Mouse (Mus musculus): Measurements from ENCODE around the gene Adamts16.

Adamts16 gene

GRCm38 (mm10) chr13:70767462-70767861 lies 74.1 kb downstream of the Adamts16 start:
- peak; percentile 66 for DNase-seq (ENCODE audit: low read depth, low spot score)

- DNase-seq (ENCODE audit: low read depth, low spot score), result no peak
Measured at GRCm38 (mm10) chr13:70764682-70765081, 76.9 kb downstream of the Adamts16 start.

- no peak for DNase-seq (ENCODE audit: low read depth, low spot score)
Measured at GRCm38 (mm10) chr13:70762586-70762985, 79.0 kb downstream of the Adamts16 start.

DNA sequence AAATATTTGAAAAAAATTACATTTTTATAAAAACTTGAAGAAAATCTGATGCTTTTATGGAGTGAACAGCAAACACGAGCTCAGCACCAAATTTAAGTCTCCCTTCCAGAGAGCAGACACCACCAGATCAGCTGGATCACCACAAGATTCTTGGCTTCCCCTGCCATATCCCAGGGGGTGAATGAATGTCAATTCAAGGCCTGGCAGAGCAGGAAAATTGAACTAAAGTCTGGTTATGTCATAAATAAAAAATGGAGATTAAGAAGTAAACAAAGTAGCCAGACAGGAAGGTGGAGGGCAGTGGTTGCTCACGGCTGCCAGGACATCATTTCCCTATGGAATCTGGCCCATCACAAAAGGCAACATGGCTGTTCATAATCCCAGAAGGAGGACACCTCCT lies 80.3 kb downstream of the Adamts16 start:
- DNase-seq (ENCODE audit: low read depth, low spot score), result no peak

- DNase-seq (ENCODE audit: low read depth, low spot score), result peak; percentile 30
Measured at GRCm38 (mm10) chr13:70760186-70760585, 81.4 kb downstream of the Adamts16 start.

DNA sequence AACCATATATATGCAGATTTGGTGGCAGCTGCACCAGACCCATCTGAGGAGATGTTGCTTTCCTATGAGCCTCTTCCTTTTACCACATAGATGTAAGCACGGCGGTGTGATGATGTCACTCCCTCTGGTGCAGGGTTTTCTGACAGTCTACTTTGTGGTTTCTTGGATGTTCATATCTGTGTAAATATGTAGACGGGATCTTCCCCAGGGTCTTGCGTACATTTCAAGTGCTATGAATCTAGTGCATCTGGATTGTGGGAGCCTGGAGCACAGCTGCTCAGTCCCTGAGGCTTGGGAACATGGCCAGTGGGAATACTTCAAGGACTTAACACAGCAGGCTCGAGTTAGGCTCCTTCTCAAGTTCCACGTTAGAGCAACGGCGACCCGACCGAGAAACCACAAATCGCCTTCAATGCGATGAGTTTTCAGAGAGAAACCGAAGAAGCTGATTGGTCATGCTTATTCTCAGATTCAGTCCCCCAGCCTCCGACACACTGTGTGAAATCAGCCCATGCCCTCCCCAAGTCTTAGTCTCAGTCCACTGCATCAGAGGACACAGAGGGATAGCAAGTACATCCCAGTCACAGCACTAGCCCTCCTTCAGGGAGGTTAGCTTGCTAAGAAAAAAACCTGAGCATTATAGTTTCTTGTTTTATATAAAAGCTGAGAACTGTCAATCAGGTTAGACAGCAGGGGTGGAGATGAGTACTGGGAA lies 95.2 kb downstream of the Adamts16 start:
- no peak for DNase-seq (ENCODE audit: low read depth, low spot score)

DNA sequence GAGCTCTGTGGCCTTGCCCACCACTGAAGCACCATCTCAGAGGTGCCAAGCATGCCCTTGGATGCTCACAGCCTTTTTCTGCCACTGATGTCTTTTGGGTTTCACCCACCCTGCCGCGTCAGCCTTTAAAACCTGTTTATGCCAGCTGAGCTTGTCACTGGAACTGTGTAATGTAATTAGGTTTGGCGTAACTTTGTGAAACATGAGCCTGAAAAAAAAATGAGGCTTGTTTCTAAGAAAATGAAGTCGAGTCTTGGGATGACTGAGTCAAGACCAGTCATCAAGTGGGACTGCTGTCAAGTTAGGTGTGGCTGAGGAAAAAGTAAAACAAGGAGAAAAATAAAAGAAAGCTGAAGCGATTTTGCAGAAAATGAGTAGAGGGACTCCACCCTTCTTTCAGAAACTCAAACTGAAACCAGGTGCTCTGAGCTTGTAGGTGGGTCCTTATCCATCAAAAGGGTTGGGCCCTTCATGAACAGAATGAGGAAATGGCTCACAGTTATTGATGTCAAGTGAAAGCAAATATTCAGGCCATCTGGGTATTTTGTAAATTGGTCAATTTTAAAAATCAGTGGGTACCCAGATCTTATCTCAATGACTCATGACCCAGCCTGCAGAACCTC lies 97.1 kb downstream of the Adamts16 start:
- no peak for DNase-seq (ENCODE audit: low read depth, low spot score)

DNA sequence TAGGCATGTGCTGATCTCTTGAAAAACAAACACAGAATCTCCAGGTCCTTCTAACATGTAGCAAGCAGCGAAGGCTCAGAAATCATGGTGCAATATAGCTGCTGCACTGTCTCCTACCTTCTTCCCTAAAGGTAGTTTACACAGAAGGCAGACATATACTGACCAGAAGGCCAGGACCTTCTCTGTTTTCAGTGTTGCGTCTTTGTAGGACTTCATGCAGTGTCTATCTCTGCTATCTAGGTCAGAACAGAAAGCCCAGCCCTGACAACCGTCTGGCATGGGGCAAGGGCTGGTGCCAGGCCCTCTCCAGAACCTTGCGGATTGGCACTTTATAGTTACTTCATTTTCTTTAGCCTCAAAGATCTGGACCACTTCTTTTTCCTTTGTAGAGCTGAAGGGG lies 98.9 kb downstream of the Adamts16 start:
- peak; percentile 43 for DNase-seq (ENCODE audit: low read depth, low spot score)

DNA sequence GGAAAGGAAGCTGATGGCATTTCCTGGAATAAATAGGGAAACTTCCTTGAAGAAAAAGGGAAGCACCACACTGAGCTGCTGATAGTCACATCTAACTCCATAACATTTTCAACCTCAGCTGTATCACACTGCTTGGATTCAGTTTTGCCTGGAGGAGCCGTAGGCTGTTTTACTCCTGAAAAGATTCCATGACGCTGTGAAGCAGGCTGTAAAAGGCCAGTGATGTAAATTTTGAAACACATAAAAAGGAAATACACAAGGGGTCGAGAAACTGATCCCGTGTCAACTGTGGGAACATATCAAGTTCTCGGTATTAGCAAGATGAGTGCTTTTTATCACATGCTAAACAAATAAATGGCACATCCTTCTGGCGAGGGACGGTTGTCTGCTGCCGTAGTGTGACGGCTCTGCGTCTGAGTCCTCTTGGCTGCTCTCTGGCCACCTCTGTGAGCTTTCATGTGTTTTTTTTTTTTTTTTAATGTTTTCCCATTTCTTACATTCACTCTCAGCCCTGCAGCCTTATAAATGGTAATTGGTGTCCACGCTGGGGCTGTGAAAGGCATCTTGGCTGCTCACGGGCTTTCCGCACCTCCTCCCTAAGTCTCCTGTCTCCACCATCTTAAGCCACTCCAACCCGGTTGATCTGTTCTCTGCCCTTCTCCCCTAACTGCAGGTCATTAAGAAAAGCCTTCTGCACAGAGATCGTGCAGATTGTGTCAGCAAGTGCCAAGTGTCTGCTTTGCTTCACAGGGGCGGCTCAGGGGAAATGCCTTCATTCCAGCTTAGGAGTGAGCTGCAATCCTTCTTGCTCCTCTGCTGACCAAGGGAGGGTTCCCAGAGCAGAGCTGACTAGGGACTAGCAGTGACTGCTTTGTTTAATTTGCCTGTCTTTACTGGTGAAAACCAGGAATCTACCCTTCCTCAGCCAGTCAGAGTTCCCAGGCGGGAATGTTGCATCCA lies 101.0 kb downstream of the Adamts16 start:
- no peak for DNase-seq (ENCODE audit: low read depth, low spot score)

DNA sequence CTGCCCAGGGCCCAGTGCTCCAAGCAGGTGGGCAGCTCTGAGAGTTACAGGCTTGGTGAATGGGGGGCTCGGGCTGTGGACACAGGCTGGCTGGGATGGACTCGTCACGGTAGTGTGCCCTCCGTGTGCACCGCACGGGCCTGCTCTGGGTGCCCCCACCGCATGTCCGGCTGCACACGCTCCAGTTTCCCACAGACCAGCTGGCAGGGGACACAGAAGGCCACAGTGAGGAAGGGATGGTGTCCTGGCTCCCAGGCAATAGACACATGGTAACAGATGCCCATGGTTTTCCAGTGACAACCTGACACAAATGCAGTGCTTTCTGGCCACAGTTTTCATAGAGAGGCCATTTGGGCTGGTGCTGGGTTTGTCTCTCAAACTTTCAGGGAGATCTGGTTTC lies 102.8 kb downstream of the Adamts16 start:
- DNase-seq (ENCODE audit: low read depth, low spot score), result peak; percentile 71

- no peak for DNase-seq (ENCODE audit: low read depth, low spot score)
Measured at GRCm38 (mm10) chr13:70736409-70736808, 105.2 kb downstream of the Adamts16 start.

GRCm38 (mm10) chr13:70734640-70735039 lies 107.0 kb downstream of the Adamts16 start:
- DNase-seq (ENCODE audit: low read depth, low spot score), result peak; percentile 33

DNA sequence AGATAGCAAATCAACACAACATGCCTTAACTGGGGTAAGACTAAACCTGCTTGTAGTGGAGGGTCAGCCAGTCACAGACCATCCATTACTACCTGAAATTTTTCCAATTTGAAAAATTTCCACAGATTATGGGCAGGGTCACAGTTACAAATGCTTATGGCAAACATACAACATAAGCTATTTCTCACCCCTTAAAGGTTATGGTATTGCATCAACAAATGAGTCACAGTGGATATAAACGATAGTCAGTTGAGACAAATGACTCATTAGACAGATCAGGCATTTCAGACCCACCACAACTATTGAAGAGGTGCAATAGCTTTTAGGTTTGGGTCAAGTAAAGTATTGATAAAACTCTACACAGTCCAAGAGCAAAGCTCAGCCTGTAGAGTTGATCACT lies 107.7 kb downstream of the Adamts16 start:
- no peak for DNase-seq (ENCODE audit: low read depth, low spot score)

DNA sequence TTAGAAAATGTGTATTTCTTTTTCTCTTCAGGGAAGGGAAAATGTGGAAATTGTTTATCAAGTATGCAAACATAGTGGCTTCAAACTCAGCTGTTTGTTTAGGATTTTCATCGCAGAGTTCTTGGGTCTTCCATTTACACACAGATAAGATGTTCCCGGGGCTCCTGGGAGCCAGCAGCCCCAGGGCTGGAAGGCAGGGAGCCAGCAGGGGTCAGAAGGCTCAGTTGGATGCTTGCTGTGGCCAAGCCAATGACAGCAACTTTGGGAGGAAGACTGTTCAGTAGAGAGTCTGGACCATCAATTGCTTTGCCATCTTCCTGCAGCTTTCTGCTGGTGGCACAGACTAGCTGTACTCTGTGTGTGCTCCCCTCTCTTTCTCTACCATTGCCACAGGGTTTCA lies 108.4 kb downstream of the Adamts16 start:
- no peak for DNase-seq (ENCODE audit: low read depth, low spot score)

DNA sequence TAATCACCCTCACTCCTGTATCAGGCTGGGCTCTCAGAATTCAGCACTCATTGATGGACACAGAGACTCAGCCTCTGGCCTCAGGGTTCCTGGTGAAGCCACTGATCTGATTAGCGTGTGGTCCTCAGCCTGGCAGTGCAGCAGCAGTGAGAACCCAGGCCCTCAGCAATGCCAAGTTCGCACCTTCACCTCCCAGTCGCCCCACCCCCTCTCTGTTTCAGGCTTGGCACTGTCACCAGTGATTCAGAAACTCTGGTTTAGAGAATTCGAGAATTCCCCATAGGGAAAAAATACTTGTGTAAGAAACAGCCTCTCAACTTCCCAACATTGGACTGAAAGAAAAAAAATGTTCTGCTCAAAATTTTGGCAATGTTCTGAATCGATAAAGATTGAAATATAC lies 108.8 kb downstream of the Adamts16 start:
- peak; percentile 24 for DNase-seq (ENCODE audit: low read depth, low spot score)

DNA sequence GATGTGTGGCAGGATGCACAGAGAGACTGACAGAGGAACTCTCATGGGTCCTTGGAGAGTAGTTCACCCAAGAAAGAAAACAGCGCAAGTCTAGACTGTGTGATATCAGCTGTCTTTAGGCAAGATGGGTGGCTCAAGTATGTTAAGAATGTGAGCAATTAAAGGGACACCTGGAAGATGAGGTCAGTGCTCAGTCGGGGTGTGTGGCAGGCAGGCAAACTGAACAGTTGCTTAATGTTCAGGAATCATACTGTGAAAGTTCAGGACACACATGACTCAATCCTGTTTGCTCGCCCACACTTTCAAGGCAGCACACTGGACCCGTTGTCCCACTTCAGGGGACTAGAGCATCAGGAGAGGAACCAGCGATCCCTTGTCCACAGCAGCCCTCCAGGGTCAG lies 110.3 kb downstream of the Adamts16 start:
- DNase-seq (ENCODE audit: low read depth, low spot score), result no peak

DNA sequence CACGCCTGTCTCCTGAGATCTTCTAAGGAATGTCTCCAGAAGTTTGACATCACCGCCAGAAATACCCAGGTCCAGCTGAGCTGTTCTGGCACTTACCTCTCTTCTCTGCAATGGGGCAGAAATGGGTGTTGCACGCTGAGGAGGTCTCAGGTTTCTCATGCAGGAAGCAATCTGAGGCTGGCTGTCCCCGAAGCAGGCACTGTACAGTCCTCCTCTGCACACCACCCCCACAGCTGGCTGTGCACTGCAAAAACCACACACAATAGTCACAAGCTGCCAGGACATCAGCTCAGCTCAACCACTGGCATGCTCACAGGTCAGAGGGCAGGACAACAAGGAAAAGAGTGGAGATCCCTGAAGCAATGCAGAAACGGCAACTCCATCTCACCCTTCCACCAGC lies 111.6 kb downstream of the Adamts16 start:
- DNase-seq (ENCODE audit: low read depth, low spot score), result no peak

GRCm38 (mm10) chr13:70726249-70726648 lies 115.4 kb downstream of the Adamts16 start:
- DNase-seq (ENCODE audit: low read depth, low spot score), result no peak

- DNase-seq (ENCODE audit: low read depth, low spot score), result no peak
Measured at GRCm38 (mm10) chr13:70724635-70725034, 117.0 kb downstream of the Adamts16 start.

DNA sequence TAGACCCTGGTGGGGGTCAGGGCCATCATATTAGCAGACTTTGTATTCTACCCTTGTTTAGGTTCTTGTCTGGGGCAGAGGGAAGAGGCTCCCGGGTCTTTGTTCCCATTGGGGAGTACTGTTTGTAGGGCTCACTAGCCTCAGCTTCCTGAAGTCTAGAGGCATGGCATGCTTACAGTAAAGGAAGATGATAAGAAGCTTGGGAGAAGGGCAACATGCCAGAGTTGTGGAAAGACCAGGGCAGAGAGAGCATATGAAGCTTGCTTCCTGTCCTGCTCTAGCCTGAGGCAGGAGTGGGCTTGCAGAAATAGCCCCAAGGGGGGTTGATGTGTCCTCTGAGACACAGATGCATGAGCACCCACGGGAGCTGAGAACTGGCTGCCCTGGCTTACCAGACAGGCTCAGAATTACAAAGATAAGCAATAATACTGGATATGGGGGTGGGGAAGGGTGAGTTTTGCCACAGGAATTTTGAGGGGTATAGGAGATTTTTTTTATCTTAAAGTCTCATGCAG lies 117.4 kb downstream of the Adamts16 start:
- DNase-seq (ENCODE audit: low read depth, low spot score), result no peak

- DNase-seq (ENCODE audit: low read depth, low spot score), result no peak
Measured at GRCm38 (mm10) chr13:70719994-70720393, 121.6 kb downstream of the Adamts16 start.

GRCm38 (mm10) chr13:70718814-70719213 lies 122.8 kb downstream of the Adamts16 start:
- DNase-seq (ENCODE audit: low read depth, low spot score), result peak; percentile 42

All from brain, adult 2 months (tissue).